Mouse (Mus musculus) erythroblast, embryonic 14.5 days (primary cell): ENCODE measurements around the gene Tipin. TPM values are rescaled to one million over a fixed set of nuclear protein-coding genes. Genes with fewer than 3 reads are reported as not detected.
"Not testable (repeated sequence)": the region's sequence is repeated elsewhere in the genome, so short reads cannot be mapped to it uniquely, and the experiment has no call there.

Experiments
- H3K27me3 ChIP-seq: 2 replicates; pipeline ENCODE4 v1.6.1; 2012; ENCODE audit warnings: inconsistent platforms; ENCODE audit not compliant: control insufficient read depth
- H3K36me3 ChIP-seq: 2 replicates; pipeline ENCODE4 v1.6.1; 2012; ENCODE audit warnings: mild to moderate bottlenecking, inconsistent platforms; ENCODE audit not compliant: control insufficient read depth
- H3K4me1 ChIP-seq: 2 replicates; pipeline ENCODE4 v1.6.1; 2012; ENCODE audit warnings: inconsistent platforms; ENCODE audit not compliant: control insufficient read depth
- H3K4me3 ChIP-seq: replicated peaks from 2 replicates; pipeline ENCODE3; 2012; ENCODE audit warnings: moderate library complexity, mild to moderate bottlenecking, inconsistent platforms
- H3K9me3 ChIP-seq: 2 replicates; pipeline ENCODE4 v1.6.1; 2012; ENCODE audit warnings: low read length, inconsistent platforms, mixed read lengths; ENCODE audit not compliant: control insufficient read depth
- GATA1 ChIP-seq: IDR thresholded peaks from 2 replicates; pipeline ENCODE4 v1.6.1; 2012; ENCODE audit warnings: low read length, inconsistent platforms, mixed read lengths
- TAL1 ChIP-seq: IDR thresholded peaks from 3 replicates; pipeline ENCODE4 v1.6.1; 2012; ENCODE audit warnings: low read length, inconsistent platforms, mixed read lengths
- polyA plus RNA-seq: library from polyadenylated mRNA; stranded (reverse); fragments of >175 nt; gene quantifications from 2 replicates; pipeline ENCODE4 v1.2.3, GENCODE M21; 2012

The Tipin gene
- polyA plus RNA-seq, 1 experiment = 1.3 TPM

- Histone ChIP-seq H3K36me3 (no peaks in the 10 kb centered on the region), H3K9me3 (no peaks in the 10 kb centered on the region), H3K27me3 (no peaks in the 10 kb centered on the region), H3K4me1 (peaks cover 3% of the 10 kb centered on the region), H3K4me3 (no peak overlapping the region)
- TF ChIP-seq GATA1 (no peak), TAL1 (no peak)
Observed at GRCm38 (mm10) chr9:64267231-64267630, 14.2 kb upstream of the Tipin start.

GRCm38 (mm10) chr9:64268196-64268595 lies 13.2 kb upstream of the Tipin start:
- no peaks in the 10 kb centered on the region for H3K36me3 ChIP-seq
- H3K4me1 ChIP-seq = peaks cover 3% of the 10 kb centered on the region
- no peak overlapping the region for H3K4me3 ChIP-seq
- H3K9me3 ChIP-seq = no peaks in the 10 kb centered on the region
- H3K27me3 ChIP-seq = no peaks in the 10 kb centered on the region
- TF ChIP-seq GATA1 (no peak), TAL1 (no peak)

DNA sequence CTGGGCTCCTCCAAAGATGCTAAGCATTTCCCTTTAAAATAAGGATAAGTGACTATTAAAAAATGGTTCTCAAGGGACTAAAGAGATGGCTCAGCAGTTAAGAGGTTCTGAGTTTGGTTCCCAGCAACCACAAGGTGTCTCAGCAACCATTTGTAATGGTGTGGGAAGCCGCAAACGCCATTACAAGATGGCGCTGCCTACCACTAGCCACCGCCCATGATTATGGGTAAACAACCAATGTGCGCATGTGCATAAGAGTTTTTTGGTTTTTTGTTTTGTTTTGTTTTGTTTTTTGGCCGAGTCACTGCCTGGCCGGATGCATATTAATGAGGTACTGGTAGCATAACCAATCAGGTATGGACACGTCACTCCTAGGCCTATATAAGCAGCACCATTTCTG lies 12.5 kb upstream of the Tipin start:
- H3K4me1 ChIP-seq = not testable (repeated sequence)

DNA sequence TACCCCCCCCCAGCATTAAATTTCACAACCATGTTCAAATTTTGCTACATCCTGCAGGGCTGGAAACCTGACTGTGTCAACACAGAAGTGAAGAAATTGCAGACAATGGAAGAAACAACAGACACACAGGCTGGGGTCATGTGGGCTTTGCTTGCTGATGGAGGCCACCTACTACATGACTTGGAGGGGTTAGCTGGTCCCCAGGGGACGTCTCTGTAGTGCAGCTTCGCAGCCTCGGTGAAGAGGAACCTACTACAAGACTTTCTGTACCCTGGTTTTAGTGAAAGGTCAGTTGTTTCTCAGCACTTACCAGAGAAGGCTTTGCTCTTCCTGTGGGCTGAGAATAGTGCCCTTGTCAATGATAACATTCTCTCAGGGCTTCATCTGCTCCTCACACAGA lies 10.1 kb upstream of the Tipin start:
- no peak for TF ChIP-seq TAL1
- no peak for TF ChIP-seq GATA1
- Histone ChIP-seq H3K9me3 (no peaks in the 10 kb centered on the region), H3K36me3 (no peaks in the 10 kb centered on the region), H3K4me3 (no peak overlapping the region), H3K4me1 (peaks cover 3% of the 10 kb centered on the region), H3K27me3 (no peaks in the 10 kb centered on the region)

More for the DNA sequence above, 12.5 kb upstream of the Tipin start:
- not testable (repeated sequence) for H3K36me3 ChIP-seq, H3K27me3 ChIP-seq, H3K9me3 ChIP-seq, H3K4me3 ChIP-seq

- H3K9me3 ChIP-seq = no peaks in the 10 kb centered on the region
- no peaks in the 10 kb centered on the region for H3K36me3 ChIP-seq
- no peaks in the 10 kb centered on the region for H3K27me3 ChIP-seq
- no peaks in the 10 kb centered on the region for H3K4me1 ChIP-seq
- no peak overlapping the region for H3K4me3 ChIP-seq
- no peak for TF ChIP-seq TAL1
- TF ChIP-seq GATA1 = no peak
Observed at GRCm38 (mm10) chr9:64272611-64273010, 8.8 kb upstream of the Tipin start.

DNA sequence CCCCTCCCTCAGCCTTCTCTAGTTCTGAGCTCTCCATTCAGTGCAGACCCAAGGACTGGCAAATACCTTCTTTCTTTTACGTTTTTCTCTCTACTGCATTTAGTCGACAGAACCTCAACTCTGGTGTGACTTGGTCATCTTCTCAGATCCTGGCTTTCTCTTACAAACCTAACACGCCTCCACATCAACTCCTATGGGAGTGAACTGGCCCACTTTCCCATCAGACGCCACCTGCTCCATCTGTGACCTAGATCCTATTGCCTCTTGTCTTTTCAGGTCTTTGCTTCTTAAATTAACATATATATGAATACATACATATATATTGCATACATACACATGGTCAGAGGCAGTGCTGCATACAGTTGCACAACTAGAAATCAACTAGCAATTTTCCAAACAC lies 7.6 kb upstream of the Tipin start:
- Histone ChIP-seq H3K27me3 (no peaks in the 10 kb centered on the region), H3K36me3 (no peaks in the 10 kb centered on the region), H3K9me3 (no peaks in the 10 kb centered on the region), H3K4me1 (no peaks in the 10 kb centered on the region), H3K4me3 (no peak overlapping the region)
- TF ChIP-seq GATA1 (no peak), TAL1 (no peak)

- no peak overlapping the region for H3K4me3 ChIP-seq
- no peaks in the 10 kb centered on the region for H3K27me3 ChIP-seq
- H3K9me3 ChIP-seq = no peaks in the 10 kb centered on the region
- no peaks in the 10 kb centered on the region for H3K36me3 ChIP-seq
- TF ChIP-seq GATA1 (no peak), TAL1 (no peak)
- H3K4me1 ChIP-seq = no peaks in the 10 kb centered on the region
Observed at GRCm38 (mm10) chr9:64274291-64274690, 7.1 kb upstream of the Tipin start.

- H3K36me3 ChIP-seq = no peaks in the 10 kb centered on the region
- H3K4me3 ChIP-seq = no peak overlapping the region
- H3K9me3 ChIP-seq = no peaks in the 10 kb centered on the region
- TF ChIP-seq TAL1 (no peak), GATA1 (no peak)
- no peaks in the 10 kb centered on the region for H3K27me3 ChIP-seq
- no peaks in the 10 kb centered on the region for H3K4me1 ChIP-seq
Observed at GRCm38 (mm10) chr9:64274919-64275318, 6.5 kb upstream of the Tipin start.

- Histone ChIP-seq H3K36me3 (peaks cover 3% of the 10 kb centered on the region), H3K4me3 (no peak overlapping the region), H3K9me3 (no peaks in the 10 kb centered on the region), H3K4me1 (peaks cover 9% of the 10 kb centered on the region), H3K27me3 (no peaks in the 10 kb centered on the region)
- TF ChIP-seq TAL1 (no peak), GATA1 (no peak)
Observed at GRCm38 (mm10) chr9:64277706-64278105, 3.7 kb upstream of the Tipin start.

- no peak overlapping the region for H3K4me3 ChIP-seq
- no peaks in the 10 kb centered on the region for H3K27me3 ChIP-seq
- TF ChIP-seq GATA1 = no peak
- no peak for TF ChIP-seq TAL1
- peaks cover 19% of the 10 kb centered on the region for H3K4me1 ChIP-seq
- no peaks in the 10 kb centered on the region for H3K9me3 ChIP-seq
- peaks cover 13% of the 10 kb centered on the region for H3K36me3 ChIP-seq
Observed at GRCm38 (mm10) chr9:64278665-64279310, 2.6 kb upstream of the Tipin start.
